Comparison of ENCODE assay signal across 10 mouse cellular contexts in genomic region chr13:30185959-30186358, GRCm38 (mm10). TPM values are rescaled to one million over a fixed set of nuclear protein-coding genes. Genes with fewer than 3 reads are reported as not detected.
DNase-seq lines count a peak whose midpoint lies in the region; ATAC-seq and TF ChIP-seq lines count a peak whose summit lies in the region.
"Had no signal": no experiment of that assay in that cellular context is flagged by ENCODE, and none has a peak within 500 bp of the region (broad histone marks: within the 10 kb centered on the region; RNA-seq: fewer than 3 reads in every experiment).

No protein-coding gene starts in this region.

- intact Hi-C loops in heart, postnatal 14 days (cut with DNase I) = no loop called here

- H3K9ac ChIP-seq in forebrain, embryonic 13.5 days = no peak overlapping the region
- no peak overlapping the region for H3K9ac ChIP-seq in lung, embryonic 15.5 days
- no peak overlapping the region for H3K9ac ChIP-seq in hindbrain, postnatal 0 days (replicated peaks; ENCODE audit: low read length)
- H3K9ac ChIP-seq in stomach, embryonic 16.5 days (ENCODE audit: low read length) = no peak overlapping the region
- H3K9ac ChIP-seq: heart, embryonic 13.5 days had no signal

- DNase-seq in forebrain, embryonic 10.5 days (ENCODE audit: extremely low spot score, low spot score) = no peak
- no peak for DNase-seq in lung, postnatal 36 days
- peak; percentile 14 for DNase-seq in hindbrain, postnatal 0 days (ENCODE audit: low spot score)
- DNase-seq in heart, postnatal 14 days = no peak
- DNase-seq in left cerebral cortex, adult 8-10 months (ENCODE audit: low spot score in 2 of 2) = no peak
- DNase-seq: cerebellum, adult 8-10 months had no signal

- WGBS in forebrain, embryonic 13.5 days = 31% methylated on average over 6 of the region's 6 CpGs
- WGBS in forebrain, embryonic 10.5 days = 47% methylated on average over 6 of the region's 6 CpGs
- 36% methylated on average over 6 of the region's 6 CpGs for WGBS in lung, embryonic 15.5 days
- 17% methylated on average over 6 of the region's 6 CpGs for WGBS in hindbrain, postnatal 0 days
- 34% methylated on average over 6 of the region's 6 CpGs for WGBS in stomach, embryonic 16.5 days

- H3K4me2 ChIP-seq in forebrain, embryonic 13.5 days = no peak overlapping the region
- H3K4me2 ChIP-seq in lung, embryonic 15.5 days = no peak overlapping the region
- no peak overlapping the region for H3K4me2 ChIP-seq in hindbrain, postnatal 0 days (ENCODE audit: low read depth, low read length)
- peak overlapping the region; percentile 27; the same call in 1 of the 2 replicates for H3K4me2 ChIP-seq in stomach, embryonic 16.5 days (ENCODE audit: low read depth, low read length)
- H3K4me2 ChIP-seq: heart, embryonic 13.5 days had no signal

- TF ChIP-seq CTCF in hindbrain, postnatal 0 days (IDR thresholded peaks at IDR 0.05; ENCODE audit: low read depth) = no peak

- no peak overlapping the region for H3K27ac ChIP-seq in forebrain, embryonic 13.5 days
- H3K27ac ChIP-seq in forebrain, embryonic 10.5 days = no peak overlapping the region
- peak overlapping the region; percentile 24; the same call in 1 of the 2 replicates for H3K27ac ChIP-seq in lung, embryonic 15.5 days
- H3K27ac ChIP-seq in hindbrain, postnatal 0 days = peak overlapping the region; percentile 45; the same call in 1 of the 2 replicates
- H3K27ac ChIP-seq in stomach, embryonic 16.5 days (ENCODE audit: low read length) = peak overlapping the region; percentile 48
- H3K27ac ChIP-seq: heart, embryonic 13.5 days had no signal

- no peak overlapping the region for H3K4me3 ChIP-seq in forebrain, embryonic 13.5 days
- H3K4me3 ChIP-seq in forebrain, embryonic 10.5 days = no peak overlapping the region
- no peak overlapping the region for H3K4me3 ChIP-seq in lung, embryonic 15.5 days
- no peak overlapping the region for H3K4me3 ChIP-seq in hindbrain, postnatal 0 days (ENCODE audit: low read length)
- H3K4me3 ChIP-seq in stomach, embryonic 16.5 days (replicated peaks; ENCODE audit: low read length) = no peak overlapping the region
- H3K4me3 ChIP-seq: heart, embryonic 13.5 days had no signal

- H3K9me3 ChIP-seq in forebrain, embryonic 13.5 days (replicated peaks) = no peaks in the 10 kb centered on the region
- H3K9me3 ChIP-seq in forebrain, embryonic 10.5 days = no peaks in the 10 kb centered on the region
- no peaks in the 10 kb centered on the region for H3K9me3 ChIP-seq in lung, embryonic 15.5 days
- H3K9me3 ChIP-seq in hindbrain, postnatal 0 days (ENCODE audit: low read length) = no peaks in the 10 kb centered on the region
- no peaks in the 10 kb centered on the region for H3K9me3 ChIP-seq in stomach, embryonic 16.5 days (replicated peaks; ENCODE audit: control insufficient read depth, low read length)
- H3K9me3 ChIP-seq: heart, embryonic 13.5 days had no signal

- peaks cover 16% of the 10 kb centered on the region for H3K4me1 ChIP-seq in forebrain, embryonic 13.5 days
- H3K4me1 ChIP-seq in forebrain, embryonic 10.5 days = peaks cover 14% of the 10 kb centered on the region
- H3K4me1 ChIP-seq in lung, embryonic 15.5 days = 0 out of 2 replicates have a peak, but pooled peaks cover 4% of the 10 kb centered on the region
- no peaks in the 10 kb centered on the region for H3K4me1 ChIP-seq in hindbrain, postnatal 0 days (ENCODE audit: insufficient read depth, low read length)
- peaks cover 5% of the 10 kb centered on the region for H3K4me1 ChIP-seq in stomach, embryonic 16.5 days (ENCODE audit: control insufficient read depth, insufficient read depth, low read length)
- H3K4me1 ChIP-seq: heart, embryonic 13.5 days had no signal

- H3K36me3 ChIP-seq in forebrain, embryonic 13.5 days (ENCODE audit: poor library complexity, severe bottlenecking) = no peaks in the 10 kb centered on the region
- H3K36me3 ChIP-seq in forebrain, embryonic 10.5 days (replicated peaks) = no peaks in the 10 kb centered on the region
- H3K36me3 ChIP-seq in lung, embryonic 15.5 days = no peaks in the 10 kb centered on the region
- H3K36me3 ChIP-seq in hindbrain, postnatal 0 days (ENCODE audit: insufficient read depth, low read length) = no peaks in the 10 kb centered on the region
- H3K36me3 ChIP-seq in stomach, embryonic 16.5 days (ENCODE audit: control insufficient read depth, insufficient read depth, low read length) = no peaks in the 10 kb centered on the region
- H3K36me3 ChIP-seq: heart, embryonic 13.5 days had no signal

- no peaks in the 10 kb centered on the region for H3K27me3 ChIP-seq in forebrain, embryonic 13.5 days
- H3K27me3 ChIP-seq in forebrain, embryonic 10.5 days (ENCODE audit: poor library complexity, severe bottlenecking) = no peaks in the 10 kb centered on the region
- no peaks in the 10 kb centered on the region for H3K27me3 ChIP-seq in lung, embryonic 15.5 days
- no peaks in the 10 kb centered on the region for H3K27me3 ChIP-seq in hindbrain, postnatal 0 days (ENCODE audit: insufficient read depth, low read length)
- no peaks in the 10 kb centered on the region for H3K27me3 ChIP-seq in stomach, embryonic 16.5 days (ENCODE audit: control insufficient read depth, insufficient read depth, low read length)
- H3K27me3 ChIP-seq: heart, embryonic 13.5 days had no signal

- peak; percentile 30 for ATAC-seq in forebrain, embryonic 13.5 days
- ATAC-seq in lung, embryonic 15.5 days (ENCODE audit: borderline replicate concordance, extremely low read depth, low FRiP score, low TSS enrichment) = no peak
- peak; percentile 59; the same call in 1 of the 2 replicates for ATAC-seq in hindbrain, postnatal 0 days
- ATAC-seq in stomach, embryonic 16.5 days (ENCODE audit: insufficient read depth, low FRiP score) = no peak

RNA-seq across cellular contexts. Expression of gene Mboat1, which starts 49.7 kb away (rescaled TPM):
- polyA plus RNA-seq in forebrain, embryonic 13.5 days (2015; fragmentation: Nextera tagmentation; extraction: Ambion mirVana) = 3.6 and 3.8 TPM in 2 replicates
- 4.4 and 4.8 TPM in 2 replicates for polyA plus RNA-seq in forebrain, embryonic 10.5 days (2016; fragmentation: Nextera tagmentation; extraction: Ambion mirVana)
- 24.7 and 29.4 TPM in 2 replicates for polyA plus RNA-seq in lung, embryonic 15.5 days (2015; fragmentation: Nextera tagmentation; extraction: Ambion mirVana)
- 1.4 and 3.1 TPM in 2 replicates for total RNA-seq in hindbrain, postnatal 0 days (2014; rRNA removed)
- 3.6 and 4.2 TPM in 2 replicates for polyA plus RNA-seq in hindbrain, postnatal 0 days (2015; fragmentation: Nextera tagmentation; extraction: Ambion mirVana)
- polyA plus RNA-seq in stomach, embryonic 16.5 days (2015; fragmentation: Nextera tagmentation; extraction: Ambion mirVana) = 68.9 and 91.5 TPM in 2 replicates
- total RNA-seq in heart, postnatal 14 days (2021) = 1 to 10 TPM in 1 of 2 experiments, under 1 TPM in 1; 1.00 to 1.4 TPM
- 1 to 10 TPM; 1.8 to 2.6 (median 2.3) TPM for total RNA-seq in left cerebral cortex, adult 8-10 months (2022)

Comparison
In these comparisons a context has a peak if more than half of its experiments do, and no peak if none do; other contexts are left out.
1. ATAC-seq: peak in forebrain, embryonic 13.5 days (single experiment) and hindbrain, postnatal 0 days (single experiment); none in lung, embryonic 15.5 days (single experiment) and stomach, embryonic 16.5 days (single experiment).
2. H3K27ac ChIP-seq: peak in lung, embryonic 15.5 days (single experiment), hindbrain, postnatal 0 days (single experiment) and stomach, embryonic 16.5 days (single experiment); none in forebrain, embryonic 13.5 days (single experiment) and forebrain, embryonic 10.5 days (single experiment).